Mouse (Mus musculus) left cerebral cortex, postnatal 36 days (tissue): ENCODE data around the gene Gp5. TPM values are rescaled to one million over a fixed set of nuclear protein-coding genes. Genes with fewer than 3 reads are reported as not detected.

Experiments used
- total RNA-seq, 2 experiments: library from RNA; stranded (reverse); gene quantifications; 2 replicates each; pipeline ENCODE4 v1.2.3; 2021

Gene Gp5
- total RNA-seq, 2 experiments from 2014 or later, result 0.99 to 1.2 TPM

Other genes with a start within 250 kb of the Gp5 start
- gene Hes1, start 246.4 kb downstream of the Gp5 start, total RNA-seq, result 10 to 100 TPM; 18.1 to 18.3 TPM
- not detected for gene Cpn2, start 43.3 kb downstream of the Gp5 start, total RNA-seq
- gene Lrrc15, start 27.5 kb downstream of the Gp5 start, total RNA-seq, result not detected
- gene Atp13a3, start 95.2 kb upstream of the Gp5 start, total RNA-seq, result 10 to 100 TPM; 61.8 to 71.6 TPM
- 10 to 100 TPM; 68.1 to 71.7 TPM for gene Tmem44, start 240.1 kb upstream of the Gp5 start, total RNA-seq